Mouse (Mus musculus) heart, embryonic 10.5 days (tissue): ENCODE results near the gene Gm5105. TPM values are rescaled to one million over a fixed set of nuclear protein-coding genes. Genes with fewer than 3 reads are reported as not detected.

Experiments used
- DNase-seq: peaks from one replicate; pipeline ENCODE4 v3.0.0-alpha.2; 2017; ENCODE audit warnings: low spot score
- H3K27ac ChIP-seq: fragments of 300-500 bp; sonication (generic); 2 replicates; pipeline ENCODE4 v1.5.1; 2016; ENCODE audit warnings: mild to moderate bottlenecking
- H3K27me3 ChIP-seq: fragments of 300-500 bp; sonication (generic); 2 replicates; pipeline ENCODE4 v1.6.1; 2016; ENCODE audit warnings: mild to moderate bottlenecking; ENCODE audit not compliant: poor library complexity, insufficient read depth, severe bottlenecking
- H3K36me3 ChIP-seq: fragments of 300-500 bp; sonication (generic); 2 replicates; pipeline ENCODE4 v1.6.1; 2016; ENCODE audit warnings: mild to moderate bottlenecking, moderate library complexity
- H3K4me1 ChIP-seq: fragments of 300-500 bp; sonication (generic); 2 replicates; pipeline ENCODE4 v1.6.1; 2016; ENCODE audit warnings: mild to moderate bottlenecking
- H3K4me3 ChIP-seq: fragments of 300-500 bp; sonication (generic); 2 replicates; pipeline ENCODE4 v1.5.1; 2016; ENCODE audit warnings: mild to moderate bottlenecking, moderate library complexity
- H3K9me3 ChIP-seq: fragments of 300-500 bp; sonication (generic); 2 replicates; pipeline ENCODE4 v1.6.1; 2016; ENCODE audit warnings: mild to moderate bottlenecking, moderate library complexity
- WGBS: fragments of 180-500 bp; shearing (Covaris S2); methylation state at CpG from one replicate; pipeline ENCODE4 v1.1.7; 2016; 5-methylcytosine and 5-hydroxymethylcytosine counted together
- polyA plus RNA-seq: library from polyadenylated mRNA; unstranded; fragments of >200 nt; fragmentation: Nextera tagmentation; extraction: Ambion mirVana; gene quantifications from 2 replicates; pipeline ENCODE4 v1.2.1, GENCODE M21; 2016

Gene Gm5105
- polyA plus RNA-seq, 1 experiment from 2014 or later, result not detected

DNA sequence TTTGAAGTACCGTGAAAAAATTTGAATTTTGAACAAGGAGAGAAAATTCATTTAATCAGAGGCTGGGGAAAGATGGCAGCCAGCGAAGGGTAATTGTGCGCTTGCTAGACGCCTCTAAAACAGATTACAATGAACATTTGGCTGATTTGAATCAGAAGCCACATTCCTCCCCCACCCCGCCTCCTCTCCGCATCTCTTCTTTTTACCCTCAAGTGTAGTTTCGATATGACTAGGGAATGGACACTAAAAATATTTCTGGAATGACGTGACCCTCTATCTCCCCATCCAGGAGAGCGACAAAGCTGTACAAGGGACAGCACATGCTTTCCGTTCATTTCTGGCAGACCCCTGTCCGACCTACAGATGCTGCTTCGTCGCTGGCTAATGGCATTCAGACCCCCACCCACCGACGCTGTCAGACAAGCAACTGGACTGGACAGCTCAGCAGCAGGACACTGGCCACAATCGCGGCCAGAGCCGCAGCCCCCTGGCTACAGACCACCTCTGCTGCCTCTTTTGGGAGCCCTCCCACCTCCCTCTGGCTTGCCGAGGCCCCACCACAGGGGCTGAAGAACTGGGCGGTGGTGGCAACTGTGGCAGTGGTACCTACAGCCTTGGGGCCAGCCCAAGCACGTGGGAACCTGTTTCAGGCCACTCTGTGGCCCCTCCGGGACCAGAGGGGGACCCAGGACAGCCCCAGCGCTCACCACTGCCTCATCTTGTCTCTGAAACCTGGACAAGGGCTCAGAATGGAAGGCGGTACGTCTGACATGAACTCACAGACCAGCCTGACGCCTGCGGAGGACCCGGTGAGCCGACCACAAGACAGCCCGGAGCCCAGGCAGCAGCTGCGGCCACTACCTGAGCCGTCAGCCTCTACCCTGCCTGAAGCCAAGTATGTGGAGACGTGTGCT lies 2.2 kb downstream of the Gm5105 start, which contains the start of gene 1110002E22Rik:
TSS of gene 1110002E22Rik (plus strand) at position 321 of the 914 bp plus-strand sequence.
- peak within 1 kb of the TSS; percentile 91 for H3K27ac ChIP-seq
- H3K9me3 ChIP-seq, result no peaks in the 10 kb centered on the region
- H3K36me3 ChIP-seq, result no peaks in the 10 kb centered on the region; the same call in none of the 2 replicates
- no peaks in the 10 kb centered on the region for H3K27me3 ChIP-seq
- H3K4me1 ChIP-seq, result peaks cover 69% of the 10 kb centered on the region
- no peak for DNase-seq
- H3K4me3 ChIP-seq, result peak within 1 kb of the TSS; percentile 44
- 56% methylated on average over 33 of the region's 33 CpGs for WGBS

DNA sequence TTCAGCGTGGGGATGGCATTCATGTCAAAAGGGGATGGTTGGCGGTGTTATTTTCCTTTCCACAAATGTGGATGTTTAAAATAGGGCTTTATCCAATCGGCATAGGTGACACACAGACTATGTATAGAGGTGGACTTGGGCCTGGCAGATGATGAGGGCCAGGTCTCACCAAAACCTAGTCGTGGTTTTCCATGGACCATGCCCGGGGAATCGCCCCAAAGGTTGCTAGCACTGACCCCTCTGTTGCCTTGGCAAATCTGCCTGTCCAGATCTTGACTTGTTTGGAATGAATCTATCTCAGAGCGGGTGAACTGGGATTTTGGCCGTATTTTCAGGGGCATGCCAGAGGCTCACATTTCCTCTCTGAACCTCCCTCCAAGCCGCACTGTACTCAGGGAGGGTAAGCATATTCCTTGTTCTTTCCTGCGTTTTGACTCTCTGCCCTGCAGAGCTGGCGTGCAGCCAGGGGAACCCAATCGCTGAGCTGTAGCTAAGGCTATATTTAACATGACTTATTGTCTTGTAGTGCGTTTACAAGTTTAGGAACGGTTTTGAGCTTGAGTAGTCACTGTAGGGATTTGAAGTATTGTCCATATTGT lies 3.4 kb downstream of the Gm5105 start:
- Histone ChIP-seq H3K9me3 (no peaks in the 10 kb centered on the region), H3K27me3 (no peaks in the 10 kb centered on the region), H3K27ac (peak overlapping the region; percentile 75), H3K4me3 (no peak overlapping the region), H3K4me1 (peaks cover 66% of the 10 kb centered on the region), H3K36me3 (no peaks in the 10 kb centered on the region; the same call in none of the 2 replicates)
- WGBS, result 62% methylated on average over 14 of the region's 14 CpGs
- DNase-seq, result no peak

DNA sequence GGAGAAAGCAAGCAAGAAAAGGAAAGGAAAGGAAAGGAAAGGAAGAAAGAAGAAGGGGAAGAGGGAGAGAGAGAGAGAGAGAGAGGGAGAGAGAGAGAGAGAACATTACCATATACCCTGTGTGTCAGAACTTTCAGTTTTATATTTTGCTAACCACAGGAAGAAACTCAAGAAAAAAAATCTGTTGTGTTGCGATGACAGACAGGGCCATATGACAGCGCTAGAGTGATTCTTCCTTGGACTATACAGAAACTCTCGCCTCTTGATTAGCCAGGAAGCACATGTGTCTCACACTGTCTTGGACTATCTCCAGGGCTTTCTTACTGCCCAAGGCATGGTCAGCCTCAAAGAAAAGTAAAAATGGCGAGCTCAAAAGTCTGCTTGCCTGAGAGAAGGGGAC lies 4.5 kb downstream of the Gm5105 start:
- 82% methylated on average over 4 of the region's 4 CpGs for WGBS
- no peak for DNase-seq

DNA sequence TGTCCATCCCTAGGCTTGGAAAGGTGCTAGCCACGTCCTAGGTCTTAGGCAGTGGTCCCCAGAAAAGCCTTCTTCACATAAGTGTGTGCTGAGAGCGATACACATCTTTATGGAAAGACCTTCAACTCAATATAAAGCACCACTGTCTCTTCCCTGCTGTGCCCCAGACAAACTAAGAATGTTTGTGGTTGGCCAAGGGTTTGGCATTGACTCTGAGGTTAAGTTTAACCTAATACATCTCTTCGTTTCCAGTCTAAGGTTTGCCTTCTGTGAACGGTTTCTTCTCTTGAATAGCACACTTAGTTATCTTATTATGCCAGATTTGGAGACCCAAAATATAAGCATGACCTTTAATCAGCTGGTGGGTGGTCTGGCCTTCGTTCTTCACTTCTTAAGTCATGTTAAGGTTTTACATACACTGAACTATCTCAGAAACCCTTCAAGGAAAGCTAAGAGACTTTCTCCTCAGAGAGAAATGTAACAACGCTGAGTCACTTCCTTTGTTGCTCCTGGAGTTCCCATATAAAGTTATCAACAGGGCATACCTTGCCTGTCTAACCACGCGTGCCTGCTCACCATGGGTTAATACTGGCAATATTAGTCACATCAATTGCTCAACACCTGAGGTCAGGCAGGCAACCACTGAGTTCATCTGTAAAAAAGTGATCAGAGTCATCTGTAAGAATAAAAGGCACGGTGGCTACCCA lies 5.8 kb downstream of the Gm5105 start:
- H3K4me1 ChIP-seq, result peaks cover 51% of the 10 kb centered on the region
- WGBS, result 73% methylated on average over 9 of the region's 9 CpGs

More for the DNA sequence above, 4.5 kb downstream of the Gm5105 start:
- Histone ChIP-seq H3K9me3 (no peaks in the 10 kb centered on the region), H3K4me3 (no peak overlapping the region), H3K4me1 (peaks cover 55% of the 10 kb centered on the region), H3K27me3 (no peaks in the 10 kb centered on the region), H3K36me3 (no peaks in the 10 kb centered on the region; the same call in none of the 2 replicates), H3K27ac (no peak overlapping the region)

DNA sequence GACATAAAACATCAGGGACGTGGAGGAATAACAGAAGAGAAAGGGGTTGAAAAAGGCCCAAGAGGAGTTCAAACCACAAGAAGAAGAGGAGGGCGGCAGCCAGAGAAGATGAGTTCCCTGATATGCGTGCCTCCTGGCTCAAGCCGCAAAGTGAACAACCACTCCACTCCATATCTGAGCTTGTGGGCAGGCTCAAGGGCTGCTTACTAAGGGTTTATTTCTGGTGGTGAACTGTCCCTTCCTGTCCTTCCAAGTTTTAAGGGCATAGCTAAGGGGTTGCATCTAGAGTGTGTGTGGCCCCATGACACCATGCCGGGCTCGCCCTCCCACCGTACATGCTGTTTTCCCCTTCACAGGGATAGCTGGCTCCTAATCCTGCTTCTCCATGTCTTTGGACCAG lies 6.8 kb downstream of the Gm5105 start:
- no peaks in the 10 kb centered on the region for H3K27me3 ChIP-seq
- peaks cover 43% of the 10 kb centered on the region for H3K4me1 ChIP-seq
- DNase-seq, result no peak
- no peaks in the 10 kb centered on the region for H3K36me3 ChIP-seq
- H3K9me3 ChIP-seq, result no peaks in the 10 kb centered on the region
- 51% methylated on average over 7 of the region's 7 CpGs for WGBS
- H3K4me3 ChIP-seq, result 0 out of 2 replicates have a peak overlapping the region, but pooled peaks have one; percentile 12
- peak overlapping the region; percentile 78 for H3K27ac ChIP-seq

More for the DNA sequence above, 5.8 kb downstream of the Gm5105 start:
- Histone ChIP-seq H3K27ac (0 out of 2 replicates have a peak overlapping the region, but pooled peaks have one; percentile 78), H3K36me3 (no peaks in the 10 kb centered on the region), H3K9me3 (no peaks in the 10 kb centered on the region), H3K27me3 (no peaks in the 10 kb centered on the region), H3K4me3 (no peak overlapping the region)
- DNase-seq, result no peak

DNA sequence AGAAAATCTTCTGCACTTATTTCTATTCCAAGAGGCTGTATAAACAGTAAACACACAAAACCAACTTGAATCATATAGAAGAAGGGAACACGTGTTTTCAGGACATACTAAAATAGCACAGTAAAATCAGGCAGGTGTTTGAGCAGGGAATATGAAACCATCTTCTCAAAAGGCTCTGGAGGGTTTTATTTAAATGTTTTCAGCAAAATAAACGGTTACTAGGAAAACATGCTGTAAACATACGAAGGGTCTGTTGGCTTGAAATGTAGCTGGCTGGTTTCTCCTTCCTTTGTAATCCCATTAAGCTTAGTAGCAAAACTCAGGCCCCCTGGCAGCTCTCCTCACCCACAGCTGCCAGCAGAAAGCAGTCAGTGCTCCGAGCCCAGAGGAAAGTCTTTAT lies 9.0 kb downstream of the Gm5105 start:
- Histone ChIP-seq H3K27ac (no peak overlapping the region), H3K36me3 (no peaks in the 10 kb centered on the region), H3K4me1 (peaks cover 36% of the 10 kb centered on the region), H3K4me3 (no peak overlapping the region), H3K9me3 (no peaks in the 10 kb centered on the region), H3K27me3 (no peaks in the 10 kb centered on the region)
- WGBS, result 61% methylated on average over 4 of the region's 4 CpGs
- no peak for DNase-seq

DNA sequence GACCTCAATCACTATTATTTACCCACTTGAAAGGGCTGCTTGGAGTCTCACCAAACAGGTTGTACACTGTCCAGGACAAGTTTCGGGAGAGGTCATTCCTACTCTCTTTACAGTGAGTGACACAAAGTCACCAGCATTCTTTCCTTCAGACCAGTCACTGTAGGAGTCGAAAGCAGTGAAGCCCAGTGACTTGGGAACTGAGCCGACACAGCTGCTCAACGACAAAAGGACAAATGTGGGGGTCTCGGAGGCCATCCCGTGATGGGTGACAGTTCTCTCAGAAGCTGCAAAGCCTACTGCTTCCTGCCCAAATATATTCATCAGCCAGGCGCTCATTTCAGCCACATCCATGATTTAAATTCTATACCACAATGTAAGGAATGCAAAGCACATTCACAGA lies 10.2 kb downstream of the Gm5105 start:
- Histone ChIP-seq H3K36me3 (no peaks in the 10 kb centered on the region), H3K27ac (peak overlapping the region; percentile 31), H3K27me3 (no peaks in the 10 kb centered on the region), H3K4me3 (no peak overlapping the region), H3K4me1 (peaks cover 40% of the 10 kb centered on the region), H3K9me3 (no peaks in the 10 kb centered on the region)
- DNase-seq, result no peak
- 70% methylated on average over 7 of the region's 7 CpGs for WGBS

DNA sequence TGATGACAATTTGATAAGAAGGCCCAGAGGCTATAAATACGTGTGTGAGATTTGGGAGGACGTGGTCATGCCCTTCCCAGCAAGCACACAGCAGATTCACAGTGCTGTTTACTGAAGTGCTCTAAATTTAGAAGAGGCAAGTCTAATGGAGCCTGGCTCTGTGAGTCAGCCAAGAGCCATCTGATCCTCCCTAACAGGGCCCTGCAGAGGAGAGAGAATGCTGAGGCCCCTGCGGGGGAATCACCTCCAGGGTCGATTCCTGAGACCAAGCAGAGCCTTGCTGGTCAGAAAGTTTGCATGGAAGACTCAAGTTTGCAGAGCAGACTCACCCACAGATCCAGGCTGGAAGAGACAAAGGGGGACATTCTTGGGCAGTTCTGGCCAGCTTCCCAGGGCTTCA lies 13.2 kb downstream of the Gm5105 start:
- no peaks in the 10 kb centered on the region for H3K9me3 ChIP-seq
- no peaks in the 10 kb centered on the region for H3K27me3 ChIP-seq
- H3K27ac ChIP-seq, result peak overlapping the region; percentile 91
- peak overlapping the region; percentile 15; the same call in 1 of the 2 replicates for H3K4me3 ChIP-seq
- no peaks in the 10 kb centered on the region for H3K36me3 ChIP-seq
- peaks cover 33% of the 10 kb centered on the region for H3K4me1 ChIP-seq
- 12% methylated on average over 4 of the region's 4 CpGs for WGBS
- peak; percentile 86 for DNase-seq

DNA sequence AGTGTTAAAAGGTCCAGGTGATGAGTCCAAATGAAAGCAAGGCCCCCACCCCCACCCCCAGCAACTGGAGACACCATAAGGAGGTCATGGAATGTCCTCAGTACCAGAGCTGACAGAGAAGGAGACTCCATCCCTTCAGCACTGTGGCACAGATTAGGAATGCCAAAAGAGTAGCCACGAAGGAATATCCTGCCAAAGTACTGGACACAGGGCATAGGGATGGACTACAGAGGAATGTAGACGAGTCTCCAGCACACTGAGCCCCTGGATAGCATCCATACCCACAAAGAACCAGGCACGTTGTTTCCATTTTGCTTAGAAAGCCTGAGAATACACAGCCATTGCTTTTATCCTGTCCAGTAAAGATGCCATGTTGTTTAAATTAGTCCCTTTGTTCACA lies 15.8 kb downstream of the Gm5105 start:
- DNase-seq, result no peak
- Histone ChIP-seq H3K9me3 (no peaks in the 10 kb centered on the region), H3K27me3 (no peaks in the 10 kb centered on the region), H3K27ac (0 out of 2 replicates have a peak overlapping the region, but pooled peaks have one; percentile 19), H3K36me3 (no peaks in the 10 kb centered on the region), H3K4me1 (peaks cover 25% of the 10 kb centered on the region), H3K4me3 (no peak overlapping the region)
- WGBS, result 73% methylated on average over 3 of the region's 3 CpGs

DNA sequence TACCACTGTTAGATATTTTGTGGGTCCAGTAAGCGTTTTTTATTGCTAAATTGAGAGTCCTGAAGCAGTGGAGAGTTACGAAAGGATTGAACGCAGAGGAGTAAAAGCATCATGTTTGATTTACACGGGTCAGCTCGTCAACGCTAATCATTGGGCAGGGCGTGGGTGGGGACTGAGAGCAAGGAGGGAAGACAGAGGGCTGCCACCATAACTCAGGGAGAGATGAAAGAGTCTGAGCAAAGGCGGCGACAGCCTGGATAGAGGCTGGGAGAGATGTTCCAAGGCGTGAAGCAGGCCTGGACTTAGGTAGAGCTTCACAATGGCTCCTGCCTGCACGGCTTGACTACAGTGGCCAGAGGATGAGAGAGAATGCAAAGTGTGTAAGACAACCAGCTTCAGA lies 16.4 kb downstream of the Gm5105 start:
- no peaks in the 10 kb centered on the region for H3K36me3 ChIP-seq
- H3K27ac ChIP-seq, result 0 out of 2 replicates have a peak overlapping the region, but pooled peaks have one; percentile 19
- peaks cover 25% of the 10 kb centered on the region for H3K4me1 ChIP-seq
- no peaks in the 10 kb centered on the region for H3K27me3 ChIP-seq
- 66% methylated on average over 11 of the region's 11 CpGs for WGBS
- no peak for DNase-seq
- H3K4me3 ChIP-seq, result no peak overlapping the region
- no peaks in the 10 kb centered on the region for H3K9me3 ChIP-seq

DNA sequence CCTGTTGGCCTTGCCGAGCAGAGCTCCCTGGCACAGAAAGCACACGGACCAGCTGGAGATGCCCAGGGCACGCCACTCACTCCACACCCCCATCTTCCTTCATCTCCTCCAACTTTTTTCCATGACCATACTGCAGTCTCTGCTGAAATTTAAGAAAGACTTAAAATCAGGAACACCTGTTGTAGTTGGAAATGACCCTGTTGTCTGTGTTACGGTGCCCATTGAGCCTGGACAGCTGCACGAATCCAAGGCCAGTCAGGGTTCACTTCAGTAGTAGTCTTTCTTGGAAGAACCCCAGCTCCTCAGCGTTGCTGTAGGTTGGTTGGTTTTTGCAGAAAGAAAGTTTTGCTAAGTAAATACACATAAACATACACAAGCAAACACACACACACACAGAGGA lies 17.6 kb downstream of the Gm5105 start:
- WGBS, result 85% methylated on average over 6 of the region's 6 CpGs
- Histone ChIP-seq H3K27ac (no peak overlapping the region), H3K27me3 (no peaks in the 10 kb centered on the region), H3K9me3 (no peaks in the 10 kb centered on the region), H3K4me1 (peaks cover 20% of the 10 kb centered on the region), H3K36me3 (no peaks in the 10 kb centered on the region), H3K4me3 (no peak overlapping the region)
- DNase-seq, result no peak

DNA sequence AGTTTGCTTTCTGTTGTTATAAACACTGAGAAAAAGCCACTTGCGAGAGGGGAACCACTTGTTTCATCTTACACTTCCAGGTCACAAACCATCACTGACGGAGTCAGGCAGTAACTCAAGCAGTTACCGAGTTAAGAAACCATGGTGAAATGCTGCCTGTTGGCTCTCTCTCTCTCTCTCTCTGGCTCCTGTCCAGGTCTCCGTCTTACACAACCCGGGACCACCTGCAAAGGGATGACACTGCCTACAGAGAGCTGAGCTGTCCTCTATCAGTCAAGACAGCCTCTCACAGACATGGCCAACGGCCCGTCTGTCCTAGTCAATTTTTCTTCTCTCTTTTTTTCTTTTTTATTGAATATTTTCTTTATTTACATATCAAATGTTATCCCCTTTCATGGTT lies 23.9 kb downstream of the Gm5105 start:
- 81% methylated on average over 7 of the region's 7 CpGs for WGBS
- Histone ChIP-seq H3K9me3 (no peaks in the 10 kb centered on the region), H3K4me3 (no peak overlapping the region), H3K36me3 (no peaks in the 10 kb centered on the region), H3K27me3 (no peaks in the 10 kb centered on the region), H3K4me1 (peaks cover 3% of the 10 kb centered on the region; the same call in 1 of the 2 replicates), H3K27ac (0 out of 2 replicates have a peak overlapping the region, but pooled peaks have one; percentile 22)
- DNase-seq, result no peak
